Mouse (Mus musculus) midbrain, embryonic 11.5 days (tissue): ENCODE measurements around the gene Arl4a. TPM values are rescaled to one million over a fixed set of nuclear protein-coding genes. Genes with fewer than 3 reads are reported as not detected.

Experiments
- ATAC-seq: fragments of 200-750 bp; cut with Nextera tagmentation; 2 replicates; pipeline ENCODE4 v1.8.0; 2017; ENCODE audit warnings: moderate TSS enrichment, moderate library complexity; ENCODE audit not compliant: low FRiP score
- DNase-seq: peaks from one replicate; pipeline ENCODE4 v3.0.0; 2015; ENCODE audit warnings: low spot score; ENCODE audit errors: missing footprints
- H3K27ac ChIP-seq: fragments of 300-500 bp; sonication (generic); 2 replicates; pipeline ENCODE4 v1.5.1; 2014; ENCODE audit warnings: low read depth, low read length
- H3K27me3 ChIP-seq: fragments of 300-500 bp; sonication (generic); 2 replicates; pipeline ENCODE4 v1.6.1; 2014; ENCODE audit warnings: mild to moderate bottlenecking, low read length, moderate library complexity, mixed read lengths; ENCODE audit not compliant: control insufficient read depth, insufficient read depth
- H3K36me3 ChIP-seq: fragments of 300-500 bp; sonication (generic); 2 replicates; pipeline ENCODE4 v1.6.1; 2014; ENCODE audit warnings: mild to moderate bottlenecking, low read length, moderate library complexity, mixed read lengths; ENCODE audit not compliant: control insufficient read depth, insufficient read depth
- H3K4me1 ChIP-seq: fragments of 300-500 bp; sonication (generic); 2 replicates; pipeline ENCODE4 v1.6.1; 2014; ENCODE audit warnings: low read length; ENCODE audit not compliant: control insufficient read depth, insufficient read depth
- H3K4me2 ChIP-seq: fragments of 300-500 bp; sonication (generic); 2 replicates; pipeline ENCODE4 v1.6.1; 2014; ENCODE audit warnings: mild to moderate bottlenecking, moderate library complexity
- H3K4me3 ChIP-seq: fragments of 300-500 bp; sonication (generic); 2 replicates; pipeline ENCODE4 v1.5.1; 2014; ENCODE audit warnings: low read depth, low read length
- H3K9ac ChIP-seq: fragments of 300-500 bp; sonication (generic); 2 replicates; pipeline ENCODE4 v1.6.1; 2014; ENCODE audit warnings: low read length
- H3K9me3 ChIP-seq: fragments of 300-500 bp; sonication (generic); 2 replicates; pipeline ENCODE4 v1.6.1; 2016; ENCODE audit warnings: low read length; ENCODE audit not compliant: control insufficient read depth
- WGBS: fragments of 180-500 bp; shearing (Covaris S2); extraction: QIAGEN DNeasy Blood & Tissue Kit; methylation state at CpG from one replicate; pipeline ENCODE4 v1.1.7; 2014; 5-methylcytosine and 5-hydroxymethylcytosine counted together
- polyA plus RNA-seq: library from polyadenylated mRNA; unstranded; fragments of >200 nt; fragmentation: Nextera tagmentation; extraction: Ambion mirVana; gene quantifications from 2 replicates; pipeline ENCODE4 v1.2.1, GENCODE M21; 2014

Arl4a gene
- polyA plus RNA-seq, 1 experiment from 2014 or later, result 94.7 TPM

- H3K4me3 ChIP-seq, result no peak overlapping the region
- ATAC-seq (peak; percentile 58; the same call in 1 of the 2 replicates), DNase-seq (no peak)
- H3K36me3 ChIP-seq, result no peaks in the 10 kb centered on the region
- WGBS, result 83% methylated on average over 6 of the region's 6 CpGs
- H3K27ac ChIP-seq, result no peak overlapping the region
- no peaks in the 10 kb centered on the region for H3K9me3 ChIP-seq
- H3K4me2 ChIP-seq, result no peak overlapping the region
- H3K27me3 ChIP-seq, result no peaks in the 10 kb centered on the region
- H3K4me1 ChIP-seq, result peaks cover 5% of the 10 kb centered on the region; the same call in 1 of the 2 replicates
- H3K9ac ChIP-seq, result no peak overlapping the region
Measured at GRCm38 (mm10) chr12:40017955-40018505, 19.8 kb downstream of the Arl4a start.

- H3K36me3 ChIP-seq, result no peaks in the 10 kb centered on the region
- H3K27ac ChIP-seq, result no peak overlapping the region
- DNase-seq (no peak), ATAC-seq (peak; percentile 61; the same call in 1 of the 2 replicates)
- no peak overlapping the region; the same call in 1 of the 2 replicates for H3K9ac ChIP-seq
- H3K4me2 ChIP-seq, result peak overlapping the region; percentile 6; the same call in 1 of the 2 replicates
- H3K4me3 ChIP-seq, result no peak overlapping the region
- WGBS, result 50% methylated on average over 19 of the region's 19 CpGs
- H3K27me3 ChIP-seq, result no peaks in the 10 kb centered on the region
- H3K4me1 ChIP-seq, result peaks cover 5% of the 10 kb centered on the region; the same call in 1 of the 2 replicates
- no peaks in the 10 kb centered on the region for H3K9me3 ChIP-seq
Measured at GRCm38 (mm10) chr12:40016648-40017460, 21.0 kb downstream of the Arl4a start.

- H3K27me3 ChIP-seq, result no peaks in the 10 kb centered on the region
- no peak overlapping the region for H3K4me3 ChIP-seq
- H3K36me3 ChIP-seq, result no peaks in the 10 kb centered on the region
- WGBS, result 77% methylated on average over 9 of the region's 9 CpGs
- H3K4me1 ChIP-seq, result peaks cover 5% of the 10 kb centered on the region; the same call in 1 of the 2 replicates
- ATAC-seq, result no peak
- H3K9me3 ChIP-seq, result no peaks in the 10 kb centered on the region
- no peak overlapping the region for H3K4me2 ChIP-seq
- H3K9ac ChIP-seq, result no peak overlapping the region
- no peak for DNase-seq
- H3K27ac ChIP-seq, result no peak overlapping the region
Measured at GRCm38 (mm10) chr12:40016068-40016467, 21.8 kb downstream of the Arl4a start.

GRCm38 (mm10) chr12:40009866-40010265 lies 28.0 kb downstream of the Arl4a start:
- ATAC-seq (no peak), DNase-seq (no peak)
- H3K4me2 ChIP-seq, result no peak overlapping the region
- no peaks in the 10 kb centered on the region for H3K4me1 ChIP-seq
- H3K27ac ChIP-seq, result no peak overlapping the region
- no peak overlapping the region for H3K9ac ChIP-seq
- no peaks in the 10 kb centered on the region for H3K36me3 ChIP-seq
- WGBS, result 79% methylated on average over 2 of the region's 2 CpGs
- H3K9me3 ChIP-seq, result no peaks in the 10 kb centered on the region
- H3K4me3 ChIP-seq, result no peak overlapping the region
- H3K27me3 ChIP-seq, result no peaks in the 10 kb centered on the region

- DNase-seq (no peak), ATAC-seq (no peak)
- no peak overlapping the region for H3K27ac ChIP-seq
- H3K4me2 ChIP-seq, result no peak overlapping the region
- no peaks in the 10 kb centered on the region for H3K36me3 ChIP-seq
- 68% methylated on average over 3 of the region's 3 CpGs for WGBS
- no peak overlapping the region for H3K4me3 ChIP-seq
- no peaks in the 10 kb centered on the region for H3K4me1 ChIP-seq
- no peaks in the 10 kb centered on the region for H3K9me3 ChIP-seq
- H3K27me3 ChIP-seq, result no peaks in the 10 kb centered on the region
- H3K9ac ChIP-seq, result no peak overlapping the region
Measured at GRCm38 (mm10) chr12:40008459-40008858, 29.4 kb downstream of the Arl4a start.

GRCm38 (mm10) chr12:40004766-40005165 lies 33.1 kb downstream of the Arl4a start:
- H3K4me3 ChIP-seq, result no peak overlapping the region
- H3K27me3 ChIP-seq, result no peaks in the 10 kb centered on the region
- no peak for DNase-seq
- no peaks in the 10 kb centered on the region for H3K4me1 ChIP-seq
- no peak for ATAC-seq
- H3K9ac ChIP-seq, result no peak overlapping the region
- no peak overlapping the region for H3K27ac ChIP-seq
- H3K9me3 ChIP-seq, result no peaks in the 10 kb centered on the region
- H3K4me2 ChIP-seq, result no peak overlapping the region
- H3K36me3 ChIP-seq, result no peaks in the 10 kb centered on the region
- 84% methylated on average over 2 of the region's 2 CpGs for WGBS

- H3K36me3 ChIP-seq, result no peaks in the 10 kb centered on the region
- WGBS, result 16% methylated on average over 3 of the region's 4 CpGs
- ATAC-seq, result peak; percentile 67
- no peak overlapping the region for H3K4me3 ChIP-seq
- no peak overlapping the region for H3K9ac ChIP-seq
- H3K9me3 ChIP-seq, result no peaks in the 10 kb centered on the region
- H3K4me2 ChIP-seq, result no peak overlapping the region
- no peaks in the 10 kb centered on the region for H3K27me3 ChIP-seq
- DNase-seq, result no peak
- H3K27ac ChIP-seq, result no peak overlapping the region
- peaks cover 16% of the 10 kb centered on the region for H3K4me1 ChIP-seq
Measured at GRCm38 (mm10) chr12:39998853-39999195, 39.0 kb downstream of the Arl4a start.

GRCm38 (mm10) chr12:39998070-39998852 lies 39.6 kb downstream of the Arl4a start:
- Histone ChIP-seq H3K4me2 (no peak overlapping the region), H3K4me1 (peaks cover 16% of the 10 kb centered on the region), H3K27ac (peak overlapping the region; percentile 25; the same call in 1 of the 2 replicates), H3K4me3 (no peak overlapping the region), H3K36me3 (no peaks in the 10 kb centered on the region), H3K9ac (no peak overlapping the region), H3K9me3 (no peaks in the 10 kb centered on the region), H3K27me3 (no peaks in the 10 kb centered on the region)
- ATAC-seq, result peak; percentile 91
- DNase-seq, result peak; percentile 90
- 5% methylated on average over 9 of the region's 9 CpGs for WGBS

GRCm38 (mm10) chr12:39997651-39998050 lies 40.2 kb downstream of the Arl4a start:
- peaks cover 16% of the 10 kb centered on the region for H3K4me1 ChIP-seq
- H3K27me3 ChIP-seq, result no peaks in the 10 kb centered on the region
- H3K9ac ChIP-seq, result no peak overlapping the region
- no peak overlapping the region for H3K4me2 ChIP-seq
- ATAC-seq (no peak), DNase-seq (no peak)
- H3K27ac ChIP-seq, result no peak overlapping the region; the same call in 1 of the 2 replicates
- no peaks in the 10 kb centered on the region for H3K9me3 ChIP-seq
- H3K4me3 ChIP-seq, result no peak overlapping the region
- 12% methylated on average over 4 of the region's 4 CpGs for WGBS
- no peaks in the 10 kb centered on the region for H3K36me3 ChIP-seq
